Mouse (Mus musculus) gastrocnemius, postnatal 10 days (tissue): ENCODE data around the gene Lax1. TPM values are rescaled to one million over a fixed set of nuclear protein-coding genes. Genes with fewer than 3 reads are reported as not detected.

ENCODE experiments used
- DNase-seq: peaks from one replicate; pipeline ENCODE4 v3.0.0; 2021; ENCODE audit warnings: mixed read lengths
- microRNA-seq, 2 experiments: library from miRNA; unstranded; fragments of <30 nt; microRNA quantifications; one replicate each; pipeline ENCODE4 v1.2.0; 2021
- total RNA-seq, 2 experiments: library from RNA; stranded (reverse); gene quantifications; 2 replicates each; pipeline ENCODE4 v1.2.3; 2021

Gene Lax1
- total RNA-seq, 2 experiments from 2014 or later: 0.09 to 0.25 TPM

DNA sequence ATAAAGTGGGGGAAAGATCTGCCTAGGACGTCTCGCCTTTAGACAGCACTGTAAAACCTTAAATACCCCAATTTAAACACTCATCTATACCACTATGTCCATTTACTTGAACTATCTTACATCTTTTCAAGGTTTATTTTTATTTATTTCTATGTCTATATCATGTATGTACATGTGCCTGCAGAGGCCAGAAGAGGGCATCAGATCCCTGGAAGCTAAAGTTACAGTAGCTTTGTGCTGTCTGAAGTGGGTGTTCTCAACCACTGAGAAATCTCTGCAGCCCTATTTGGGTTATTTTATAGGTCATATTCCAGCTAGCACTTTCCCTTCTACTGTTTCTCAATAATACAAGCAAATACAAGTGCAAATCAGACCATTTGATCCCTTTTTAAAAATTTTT is 57.7 kb downstream of the Lax1 start:
- DNase-seq: no peak

Small RNAs within 50 kb of the gene (microRNA-seq; reads per million reads assigned to microRNA genes)
- 0 to 0.25 reads per million in 2 experiments for gene Mir6903

Other genes starting within 250 kb of the Lax1 start
- gene Snrpe, start 79.8 kb downstream of the Lax1 start, total RNA-seq: 100 to 1,000 TPM in 1 of 2 experiments, 10 to 100 TPM in 1; 88.0 to 102 TPM
- gene Zbed6, start 29.2 kb downstream of the Lax1 start, total RNA-seq: 10 to 100 TPM; 17.4 to 22.3 TPM
- gene Gm38394, start 28.8 kb downstream of the Lax1 start, total RNA-seq: 10 to 100 TPM; 42.4 to 56.6 TPM
- 10 to 100 TPM; 25.2 to 35.3 TPM for gene Atp2b4, start 110.9 kb upstream of the Lax1 start, total RNA-seq
- under 1 TPM; 0.16 to 0.23 TPM for gene Optc, start 217.9 kb upstream of the Lax1 start, total RNA-seq
- 10 to 100 TPM; 16.3 to 20.0 TPM for gene Prelp, start 231.3 kb upstream of the Lax1 start, total RNA-seq